Mouse (Mus musculus) E14TG2a.4 (cell line): ENCODE measurements around the gene Kpna6.

Source experiments
- H3K27me3 ChIP-seq: 2 replicates; pipeline ENCODE4 v1.6.1; 2014; ENCODE audit warnings: low read length, control low read depth; ENCODE audit not compliant: insufficient read depth
- H3K36me3 ChIP-seq: 2 replicates; pipeline ENCODE4 v1.6.1; 2014; ENCODE audit warnings: low read length, control low read depth; ENCODE audit not compliant: insufficient read depth
- H3K4me1 ChIP-seq: replicated peaks from 2 replicates; pipeline ENCODE4 v1.6.1; 2014; ENCODE audit warnings: low read depth, low read length, control low read depth
- H3K4me3 ChIP-seq: replicated peaks from 2 replicates; pipeline ENCODE4 v1.5.1; 2014; ENCODE audit warnings: mild to moderate bottlenecking, low read length
- H3K9me3 ChIP-seq: 2 replicates; pipeline ENCODE4 v1.6.1; 2014; ENCODE audit warnings: low read length, control low read depth
- CTCF ChIP-seq: conservative IDR thresholded peaks from 2 replicates; pipeline ENCODE4 v1.5.1; 2014; ENCODE audit warnings: low read length
- NANOG ChIP-seq: IDR thresholded peaks from 2 replicates; pipeline ENCODE4 v1.6.1; 2014; ENCODE audit warnings: borderline replicate concordance, low read length, mixed read lengths
- POU5F1 ChIP-seq: IDR thresholded peaks from 2 replicates; pipeline ENCODE4 v1.6.1; 2014; ENCODE audit warnings: low read length, borderline replicate concordance

The Kpna6 gene

GRCm38 (mm10) chr4:129623681-129624091 is 48.9 kb downstream of the Kpna6 start, which contains the start of gene Ccdc28b:
Gene Ccdc28b (minus strand): TSS chr4:129623947.
- Histone ChIP-seq H3K4me3 (peak within 1 kb of the TSS; percentile 73), H3K27me3 (no peaks in the 10 kb centered on the region), H3K36me3 (peaks cover 36% of the 10 kb centered on the region), H3K9me3 (no peaks in the 10 kb centered on the region), H3K4me1 (peaks cover 76% of the 10 kb centered on the region)
- no peak for TF ChIP-seq NANOG
- no peak for TF ChIP-seq CTCF
- TF ChIP-seq POU5F1, result no peak

- Histone ChIP-seq H3K4me1 (peaks cover 82% of the 10 kb centered on the region), H3K27me3 (no peaks in the 10 kb centered on the region)
Measured at GRCm38 (mm10) chr4:129622803-129623535, 49.6 kb downstream of the Kpna6 start.

GRCm38 (mm10) chr4:129622120-129622802 is 50.3 kb downstream of the Kpna6 start:
- Histone ChIP-seq H3K4me3 (peak overlapping the region; percentile 73), H3K36me3 (peaks cover 27% of the 10 kb centered on the region), H3K9me3 (no peaks in the 10 kb centered on the region), H3K4me1 (peaks cover 85% of the 10 kb centered on the region), H3K27me3 (no peaks in the 10 kb centered on the region)
- TF ChIP-seq NANOG (no peak), POU5F1 (no peak), CTCF (no peak)

More at GRCm38 (mm10) chr4:129622803-129623535, 49.6 kb downstream of the Kpna6 start:
- H3K9me3 ChIP-seq, result no peaks in the 10 kb centered on the region
- peak overlapping the region; percentile 73 for H3K4me3 ChIP-seq
- TF ChIP-seq NANOG, result no peak
- no peak for TF ChIP-seq CTCF
- TF ChIP-seq POU5F1, result no peak
- peaks cover 29% of the 10 kb centered on the region for H3K36me3 ChIP-seq

GRCm38 (mm10) chr4:129621283-129621841 is 51.2 kb downstream of the Kpna6 start:
- Histone ChIP-seq H3K27me3 (no peaks in the 10 kb centered on the region), H3K9me3 (no peaks in the 10 kb centered on the region), H3K36me3 (peaks cover 27% of the 10 kb centered on the region), H3K4me1 (peaks cover 81% of the 10 kb centered on the region), H3K4me3 (no peak overlapping the region)
- TF ChIP-seq POU5F1 (no peak), CTCF (no peak), NANOG (no peak)

GRCm38 (mm10) chr4:129620419-129621282 is 51.9 kb downstream of the Kpna6 start:
- Histone ChIP-seq H3K4me3 (no peak overlapping the region), H3K27me3 (no peaks in the 10 kb centered on the region), H3K9me3 (no peaks in the 10 kb centered on the region), H3K4me1 (peaks cover 74% of the 10 kb centered on the region), H3K36me3 (peaks cover 27% of the 10 kb centered on the region)
- no peak for TF ChIP-seq NANOG
- TF ChIP-seq CTCF, result no peak
- no peak for TF ChIP-seq POU5F1

GRCm38 (mm10) chr4:129618786-129619691 is 53.5 kb downstream of the Kpna6 start, which contains the start of gene Iqcc:
Gene Iqcc (minus strand): TSS chr4:129619099.
- peak within 1 kb of the TSS; percentile 84 for H3K4me3 ChIP-seq
- no peaks in the 10 kb centered on the region for H3K27me3 ChIP-seq
- H3K4me1 ChIP-seq, result peaks cover 64% of the 10 kb centered on the region
- H3K9me3 ChIP-seq, result no peaks in the 10 kb centered on the region
- peaks cover 22% of the 10 kb centered on the region for H3K36me3 ChIP-seq
- TF ChIP-seq CTCF (no peak), NANOG (no peak)

- no peak for TF ChIP-seq NANOG
- TF ChIP-seq POU5F1, result no peak
- TF ChIP-seq CTCF, result no peak
- peaks cover 65% of the 10 kb centered on the region for H3K4me1 ChIP-seq
- H3K4me3 ChIP-seq, result peak overlapping the region; percentile 84
- no peaks in the 10 kb centered on the region for H3K27me3 ChIP-seq
- no peaks in the 10 kb centered on the region for H3K9me3 ChIP-seq
- H3K36me3 ChIP-seq, result peaks cover 22% of the 10 kb centered on the region
Measured at GRCm38 (mm10) chr4:129618031-129618430, 54.5 kb downstream of the Kpna6 start.
